Mouse (Mus musculus) ES-E14 (cell line): ENCODE data around the gene Xylt1. TPM values are rescaled to one million over a fixed set of nuclear protein-coding genes. Genes with fewer than 3 reads are reported as not detected.

Experiments used
- DNase-seq: peaks from one replicate; pipeline ENCODE4 v3.0.0-alpha.2; 2013; ENCODE audit warnings: low read depth, low spot score
- H3K27ac ChIP-seq: 2 replicates; pipeline ENCODE4 v1.5.1; 2012; ENCODE audit warnings: low read depth, mild to moderate bottlenecking, low read length, moderate library complexity, mixed read lengths; ENCODE audit not compliant: poor library complexity, insufficient read depth, severe bottlenecking
- H3K36me3 ChIP-seq: 2 replicates; pipeline ENCODE4 v1.6.1; 2012; ENCODE audit warnings: mild to moderate bottlenecking, low read length, moderate library complexity, mixed read lengths; ENCODE audit not compliant: control insufficient read depth, poor library complexity, insufficient read depth, severe bottlenecking
- H3K4me1 ChIP-seq, 2 experiments: fragments of 150-350 bp in 1 of 2; sonication (generic) in 1 of 2; 2 replicates each; pipeline ENCODE4 v1.6.1; 2012; ENCODE audit warnings: low read length in 2 of 2, mild to moderate bottlenecking in 1 of 2, mixed read lengths in 1 of 2; ENCODE audit not compliant: control insufficient read depth in 2 of 2, insufficient read depth in 2 of 2, poor library complexity in 1 of 2
- H3K4me3 ChIP-seq, 2 experiments: fragments of 150-350 bp in 1 of 2; sonication (generic) in 1 of 2; 2 replicates each; pipeline ENCODE4 v1.5.1; 2012; ENCODE audit warnings: low read length in 2 of 2, low read depth in 1 of 2, mild to moderate bottlenecking in 1 of 2, mixed read lengths in 1 of 2; ENCODE audit not compliant: insufficient read depth in 1 of 2, poor library complexity in 1 of 2, severe bottlenecking in 1 of 2
- H3K9ac ChIP-seq: 2 replicates; pipeline ENCODE4 v1.6.1; 2012; ENCODE audit warnings: low read depth, mild to moderate bottlenecking, low read length, mixed read lengths; ENCODE audit not compliant: poor library complexity, insufficient read depth, severe bottlenecking
- H3K9me3 ChIP-seq: fragments of 150-350 bp; sonication (generic); 2 replicates; pipeline ENCODE4 v1.6.1; 2012; ENCODE audit warnings: low read depth, mild to moderate bottlenecking, low read length; ENCODE audit not compliant: control insufficient read depth, insufficient read depth
- CHD2 ChIP-seq: IDR thresholded peaks from 2 replicates; pipeline ENCODE4 v1.6.1; 2014; ENCODE audit warnings: mild to moderate bottlenecking, low read depth, low read length, inconsistent platforms
- HCFC1 ChIP-seq: IDR thresholded peaks from 2 replicates; pipeline ENCODE4 v1.6.1; 2012; ENCODE audit warnings: low read length, inconsistent platforms, borderline replicate concordance; ENCODE audit not compliant: insufficient read depth
- MAFK ChIP-seq: IDR thresholded peaks from 2 replicates; pipeline ENCODE4 v1.6.1; 2014; ENCODE audit warnings: mild to moderate bottlenecking, low read depth, low read length, inconsistent platforms; ENCODE audit not compliant: insufficient read depth
- ZC3H11A ChIP-seq: IDR thresholded peaks from 2 replicates; pipeline ENCODE4 v1.6.1; 2012; ENCODE audit warnings: low read depth, mild to moderate bottlenecking, inconsistent platforms, low read length, borderline replicate concordance
- ZNF384 ChIP-seq: IDR thresholded peaks from 2 replicates; pipeline ENCODE4 v1.6.1; 2012; ENCODE audit warnings: low read depth, low read length, inconsistent platforms
- in situ Hi-C, 2 experiments: fragments of 600-800 bp; cut with MboI; formaldehyde crosslinking; loops; one replicate each; pipeline ENCODE4 v1.15.1; 2025; ENCODE audit warnings: low sequenced_read_pairs in 2 of 2, inconsistent platforms in 1 of 2; ENCODE audit not compliant: unreplicated experiment in 2 of 2
- total RNA-seq: library from RNA; depleted of rRNA; stranded (reverse); fragments of 300-350 nt; gene quantifications from 2 replicates; pipeline ENCODE4 v1.2.3, GENCODE M21; 2012

The Xylt1 gene
- total RNA-seq, 1 experiment: 3.6 TPM

DNA sequence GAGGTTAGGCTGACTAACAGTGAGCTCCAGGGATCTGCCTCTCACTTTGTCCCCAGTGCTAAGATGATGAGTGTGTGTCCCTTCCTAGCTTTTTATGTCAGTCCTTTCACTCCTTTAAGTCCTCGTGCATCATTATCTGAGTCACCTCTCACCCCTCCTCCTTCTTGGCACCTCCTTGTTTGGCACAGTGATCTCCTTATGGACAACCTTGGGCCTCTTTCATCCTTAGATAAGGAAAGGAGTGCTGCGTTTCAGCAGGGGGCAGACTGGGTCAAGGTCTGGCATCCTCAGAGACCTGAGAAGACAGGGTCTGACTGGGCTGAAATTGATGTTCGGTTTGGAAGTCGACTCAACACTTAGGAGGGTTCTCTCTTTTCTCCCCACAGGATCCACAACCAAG, 94.3 kb downstream of the Xylt1 start:
- H3K27ac ChIP-seq: no peak overlapping the region; the same call in 1 of the 2 replicates
- H3K4me1 ChIP-seq: peaks cover 0 to 9% of the 10 kb centered on the region in 2 experiments; a peak in 2 of 4 replicates
- H3K9me3 ChIP-seq: no peaks in the 10 kb centered on the region
- H3K4me3 ChIP-seq: no peak overlapping the region
- H3K36me3 ChIP-seq: no peaks in the 10 kb centered on the region
- no peak for TF ChIP-seq ZC3H11A
- TF ChIP-seq HCFC1: no peak
- no peak for TF ChIP-seq CHD2
- TF ChIP-seq ZNF384: no peak
- TF ChIP-seq MAFK: no peak
- no peak for DNase-seq
- in situ Hi-C loops: no loop called here
- no peak overlapping the region for H3K9ac ChIP-seq

DNA sequence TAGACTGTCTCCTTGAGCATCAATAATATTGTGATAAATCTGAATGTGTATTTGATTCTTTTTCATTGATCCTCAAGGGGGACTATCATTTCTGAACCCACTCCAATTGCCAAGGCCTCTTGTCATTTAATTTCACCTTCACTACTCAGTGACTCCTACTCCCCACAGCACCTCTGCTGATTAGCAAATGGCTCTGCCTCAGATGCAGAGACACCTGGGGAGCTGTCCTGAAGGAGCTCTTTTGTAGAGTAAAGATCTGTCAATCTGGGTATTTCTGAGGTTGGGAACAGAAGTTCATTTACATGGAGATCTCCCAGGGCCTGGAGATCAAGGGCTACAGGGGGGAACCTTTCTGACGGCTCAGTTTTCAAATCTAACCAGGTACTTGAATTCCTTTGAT, 98.2 kb downstream of the Xylt1 start:
- Histone ChIP-seq H3K36me3 (no peaks in the 10 kb centered on the region), H3K27ac (no peak overlapping the region), H3K4me3 (no peak overlapping the region), H3K9ac (no peak overlapping the region), H3K9me3 (no peaks in the 10 kb centered on the region), H3K4me1 (no peaks in the 10 kb centered on the region)
- no peak for DNase-seq
- in situ Hi-C loops: no loop called here
- TF ChIP-seq ZNF384 (no peak), ZC3H11A (no peak), CHD2 (no peak), MAFK (no peak), HCFC1 (no peak)

DNA sequence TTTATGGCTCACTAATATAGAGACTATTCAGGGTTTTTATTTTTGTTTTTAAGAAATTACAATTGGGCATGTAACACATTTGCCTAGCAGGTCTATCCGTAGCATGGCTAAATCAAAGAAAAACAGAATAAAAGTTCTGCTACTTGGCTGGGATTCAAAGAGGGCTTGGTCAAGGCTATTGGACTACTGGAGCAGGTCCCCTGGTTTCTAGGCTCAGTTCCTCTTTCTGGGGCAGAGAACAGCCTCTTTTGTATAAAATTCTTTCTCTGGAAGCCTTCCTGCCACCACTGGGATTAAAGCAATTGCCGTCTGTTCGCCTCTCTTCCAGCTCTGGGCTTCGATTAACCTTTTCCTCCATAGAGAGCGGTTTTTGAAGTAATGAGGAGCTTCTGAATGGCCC, 100.1 kb downstream of the Xylt1 start:
- DNase-seq: no peak
- no peak overlapping the region for H3K27ac ChIP-seq
- TF ChIP-seq HCFC1 (no peak), ZNF384 (no peak), ZC3H11A (no peak), CHD2 (no peak), MAFK (no peak)
- no peaks in the 10 kb centered on the region for H3K36me3 ChIP-seq
- no peaks in the 10 kb centered on the region for H3K4me1 ChIP-seq
- H3K9me3 ChIP-seq: no peaks in the 10 kb centered on the region
- no peak overlapping the region for H3K4me3 ChIP-seq
- in situ Hi-C loops: no loop called here
- H3K9ac ChIP-seq: no peak overlapping the region

DNA sequence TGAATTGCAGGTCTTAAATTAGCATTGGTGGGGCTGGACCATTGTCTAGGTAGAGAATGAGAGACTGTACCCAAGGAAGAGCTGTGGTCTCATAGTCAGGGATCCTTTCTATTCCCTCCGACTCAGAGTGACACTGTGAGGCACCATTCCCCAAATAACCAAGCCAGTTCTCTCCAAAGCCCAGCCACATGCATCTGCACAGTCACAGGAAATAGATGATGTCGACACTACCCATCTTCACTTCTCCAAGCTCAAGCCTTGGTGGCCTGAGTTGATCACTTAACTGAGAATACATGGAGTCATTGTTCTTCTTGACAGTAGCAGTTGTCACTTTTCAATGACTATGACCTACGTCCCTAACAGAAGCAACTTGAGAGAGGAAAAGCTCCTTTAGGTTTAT, 100.6 kb downstream of the Xylt1 start:
- no peaks in the 10 kb centered on the region for H3K4me1 ChIP-seq
- H3K4me3 ChIP-seq: no peak overlapping the region
- in situ Hi-C loops: no loop called here
- TF ChIP-seq ZNF384 (no peak), ZC3H11A (no peak), CHD2 (no peak), HCFC1 (no peak), MAFK (no peak)
- DNase-seq: no peak
- no peak overlapping the region for H3K27ac ChIP-seq
- H3K9ac ChIP-seq: no peak overlapping the region
- H3K9me3 ChIP-seq: no peaks in the 10 kb centered on the region
- H3K36me3 ChIP-seq: no peaks in the 10 kb centered on the region

DNA sequence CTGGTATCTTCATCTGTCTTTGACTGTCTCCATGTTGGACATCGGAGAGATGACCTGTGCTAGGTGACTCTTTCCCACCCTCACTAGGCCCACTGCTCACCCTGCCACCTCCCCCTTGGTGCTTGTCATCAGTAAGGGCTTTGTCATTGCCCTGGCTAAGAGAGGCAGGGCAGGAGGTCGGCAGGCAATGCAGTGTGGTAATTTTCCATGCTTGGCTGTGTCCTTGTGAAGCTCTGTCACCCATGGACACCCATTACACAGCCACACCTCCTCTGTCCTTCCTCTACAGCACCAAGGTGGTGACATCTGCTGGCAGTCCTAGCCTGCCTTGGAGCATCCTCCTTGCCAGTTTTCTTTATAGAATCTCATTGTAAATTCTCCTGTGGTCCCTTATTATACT, 101.9 kb downstream of the Xylt1 start:
- DNase-seq: no peak
- H3K9me3 ChIP-seq: no peaks in the 10 kb centered on the region
- H3K9ac ChIP-seq: no peak overlapping the region
- TF ChIP-seq ZC3H11A (no peak), MAFK (no peak), CHD2 (no peak), ZNF384 (no peak), HCFC1 (no peak)
- H3K36me3 ChIP-seq: no peaks in the 10 kb centered on the region
- in situ Hi-C loops: no loop called here
- H3K4me3 ChIP-seq: no peak overlapping the region
- no peaks in the 10 kb centered on the region for H3K4me1 ChIP-seq
- no peak overlapping the region for H3K27ac ChIP-seq
